ENCODE assay signal across 15 mouse cellular contexts in genomic region chr2:167596262-167596661, GRCm38 (mm10). TPM values are rescaled to one million over a fixed set of nuclear protein-coding genes. Genes with fewer than 3 reads are reported as not detected.
DNase-seq lines count a peak whose midpoint lies in the region; ATAC-seq and TF ChIP-seq lines count a peak whose summit lies in the region.
"Had no signal": no experiment of that assay in that cellular context is flagged by ENCODE, and none has a peak within 500 bp of the region (broad histone marks: within the 10 kb centered on the region; RNA-seq: fewer than 3 reads in every experiment).

No protein-coding gene starts in this region.

- no peaks in the 10 kb centered on the region for H3K36me3 ChIP-seq in heart, embryonic 13.5 days
- no peaks in the 10 kb centered on the region for H3K36me3 ChIP-seq in lung, embryonic 14.5 days (ENCODE audit: insufficient read depth)
- no peaks in the 10 kb centered on the region for H3K36me3 ChIP-seq in embryonic facial prominence, embryonic 11.5 days (replicated peaks; ENCODE audit: control insufficient read depth, insufficient read depth, low read depth, low read length)
- H3K36me3 ChIP-seq in limb, embryonic 15.5 days, result no peaks in the 10 kb centered on the region

- 0 out of 2 replicates have a peak, but pooled peaks cover 4% of the 10 kb centered on the region for H3K27me3 ChIP-seq in heart, embryonic 13.5 days (replicated peaks)
- H3K27me3 ChIP-seq in lung, embryonic 14.5 days (ENCODE audit: insufficient read depth, low read length), result no peaks in the 10 kb centered on the region
- H3K27me3 ChIP-seq in embryonic facial prominence, embryonic 11.5 days (ENCODE audit: control insufficient read depth, insufficient read depth, low read length), result no peaks in the 10 kb centered on the region
- no peaks in the 10 kb centered on the region for H3K27me3 ChIP-seq in limb, embryonic 15.5 days
- H3K27me3 ChIP-seq: CH12.LX had no signal

- no peak for TF ChIP-seq CTCF in lung, embryonic 14.5 days (IDR thresholded peaks at IDR 0.05; ENCODE audit: low read depth)
- no peak for TF ChIP-seq CTCF in lung, adult 2 months (IDR thresholded peaks at IDR 0.05; ENCODE audit: insufficient read depth, low read length)

- peaks cover 59% of the 10 kb centered on the region for H3K4me1 ChIP-seq in heart, embryonic 13.5 days
- peaks cover 50% of the 10 kb centered on the region for H3K4me1 ChIP-seq in lung, embryonic 14.5 days (ENCODE audit: insufficient read depth)
- H3K4me1 ChIP-seq in lung, adult 2 months (ENCODE audit: control insufficient read depth, insufficient read depth, low read length), result peaks cover 5% of the 10 kb centered on the region
- H3K4me1 ChIP-seq in embryonic facial prominence, embryonic 11.5 days (ENCODE audit: control insufficient read depth, insufficient read depth, low read length), result peaks cover 13% of the 10 kb centered on the region
- peaks cover 83% of the 10 kb centered on the region for H3K4me1 ChIP-seq in limb, embryonic 15.5 days

- no peak for ATAC-seq in heart, embryonic 13.5 days (ENCODE audit: extremely low read depth, insufficient number of reproducible peaks, low FRiP score, low TSS enrichment)
- ATAC-seq in lung, embryonic 14.5 days (ENCODE audit: insufficient read depth), result no peak
- ATAC-seq in embryonic facial prominence, embryonic 11.5 days (replicated peaks; ENCODE audit: insufficient number of reproducible peaks, low FRiP score, low TSS enrichment, low read depth), result peak; percentile 4; the same call in 1 of the 2 replicates
- no peak for ATAC-seq in limb, embryonic 15.5 days (ENCODE audit: insufficient number of reproducible peaks, low FRiP score, low TSS enrichment, low read depth)
- ATAC-seq: forebrain, embryonic 14.5 days; inflammation-experienced regulatory T-cells, adult 6 months had no signal

- peak overlapping the region; percentile 58; the same call in 1 of the 2 replicates for H3K9ac ChIP-seq in heart, embryonic 13.5 days
- peak overlapping the region; percentile 28 for H3K9ac ChIP-seq in lung, embryonic 14.5 days
- H3K9ac ChIP-seq in embryonic facial prominence, embryonic 11.5 days (replicated peaks; ENCODE audit: low read length), result peak overlapping the region; percentile 43
- no peak overlapping the region for H3K9ac ChIP-seq in limb, embryonic 15.5 days
- H3K9ac ChIP-seq: liver, embryonic 14.5 days had no signal

- H3K9me3 ChIP-seq in heart, embryonic 13.5 days, result no peaks in the 10 kb centered on the region
- H3K9me3 ChIP-seq in lung, embryonic 14.5 days (ENCODE audit: low read depth, low read length), result no peaks in the 10 kb centered on the region
- no peaks in the 10 kb centered on the region for H3K9me3 ChIP-seq in embryonic facial prominence, embryonic 11.5 days (replicated peaks; ENCODE audit: control insufficient read depth, low read length)
- H3K9me3 ChIP-seq in limb, embryonic 15.5 days, result no peaks in the 10 kb centered on the region

- DNase-seq in heart, postnatal 25 days (ENCODE audit: low spot score), result no peak
- DNase-seq in lung, embryonic 14.5 days, result no peak
- no peak for DNase-seq in lung, adult 2 months
- DNase-seq in embryonic facial prominence, embryonic 11.5 days (ENCODE audit: low spot score), result peak; percentile 64
- DNase-seq in natural killer cell, adult 2 months (ENCODE audit: low spot score in 2 of 2), result no peak
- DNase-seq in urinary bladder, postnatal 25 days (ENCODE audit: low spot score), result no peak
- DNase-seq: cerebellum, adult 2 months; right cerebral cortex, adult 18-20 months; thymus, postnatal 36 days had no signal

- H3K4me3 ChIP-seq in heart, embryonic 13.5 days, result no peak overlapping the region
- no peak overlapping the region for H3K4me3 ChIP-seq in lung, embryonic 14.5 days (ENCODE audit: low read depth, low read length)
- H3K4me3 ChIP-seq in lung, adult 2 months (replicated peaks; ENCODE audit: extremely low read depth, low read depth, low read length), result no peak overlapping the region
- H3K4me3 ChIP-seq in embryonic facial prominence, embryonic 11.5 days (ENCODE audit: low read depth, low read length), result no peak overlapping the region; the same call in 1 of the 2 replicates
- no peak overlapping the region for H3K4me3 ChIP-seq in limb, embryonic 15.5 days

- H3K4me2 ChIP-seq in heart, embryonic 13.5 days, result no peak overlapping the region
- peak overlapping the region; percentile 44 for H3K4me2 ChIP-seq in lung, embryonic 14.5 days
- no peak overlapping the region for H3K4me2 ChIP-seq in embryonic facial prominence, embryonic 11.5 days (ENCODE audit: low read depth, low read length)
- H3K4me2 ChIP-seq in limb, embryonic 15.5 days, result no peak overlapping the region; the same call in 1 of the 2 replicates

- H3K27ac ChIP-seq in heart, embryonic 13.5 days (replicated peaks), result peak overlapping the region; percentile 83
- peak overlapping the region; percentile 89 for H3K27ac ChIP-seq in lung, embryonic 14.5 days (ENCODE audit: low read depth)
- peak overlapping the region; percentile 95 for H3K27ac ChIP-seq in embryonic facial prominence, embryonic 11.5 days (replicated peaks; ENCODE audit: low read depth, low read length)
- peak overlapping the region; percentile 94 for H3K27ac ChIP-seq in limb, embryonic 15.5 days
- H3K27ac ChIP-seq: liver, embryonic 14.5 days had no signal

- TF ChIP-seq POLR2A in lung, adult 2 months (IDR thresholded peaks at IDR 0.05; ENCODE audit: borderline replicate concordance, extremely low read depth, low read depth, low read length), result no peak

- WGBS in heart, embryonic 13.5 days, result 43% methylated on average over 3 of the region's 4 CpGs
- 17% methylated on average over 4 of the region's 4 CpGs for WGBS in lung, embryonic 14.5 days
- WGBS in lung, adult 2 months, result 45% methylated on average over 4 of the region's 4 CpGs
- 2% methylated on average over 4 of the region's 4 CpGs for WGBS in embryonic facial prominence, embryonic 11.5 days
- 12% methylated on average over 3 of the region's 4 CpGs for WGBS in limb, embryonic 15.5 days

- intact Hi-C loops in heart, postnatal 25 days (cut with DNase I), result no loop called here

RNA-seq across cellular contexts. Expression of gene Ube2v1, which starts 35.6 kb away (rescaled TPM):
- polyA plus RNA-seq in heart, embryonic 13.5 days (2015; fragmentation: Nextera tagmentation; extraction: Ambion mirVana), result 216 and 229 TPM in 2 replicates
- 100 to 1,000 TPM in 1 of 2 experiments, 10 to 100 TPM in 1; 99.3 to 105 TPM for total RNA-seq in heart, postnatal 25 days (2021)
- polyA plus RNA-seq in lung, embryonic 14.5 days (2014; fragmentation: Nextera tagmentation; extraction: Ambion mirVana), result 275 and 293 TPM in 2 replicates
- polyA plus RNA-seq in lung, adult 2 months (2012; rRNA removed), result 102 and 135 TPM in 2 replicates
- 223 and 235 TPM in 2 replicates for polyA plus RNA-seq in embryonic facial prominence, embryonic 11.5 days (2014; fragmentation: Nextera tagmentation; extraction: Ambion mirVana)
- 289 and 315 TPM in 2 replicates for polyA plus RNA-seq in limb, embryonic 15.5 days (2015; fragmentation: Nextera tagmentation; extraction: Ambion mirVana)

RNA-seq across cellular contexts. Expression of gene Snai1, which starts 58.3 kb away (rescaled TPM):
- polyA plus RNA-seq in heart, embryonic 13.5 days (2015; fragmentation: Nextera tagmentation; extraction: Ambion mirVana), result 17.3 and 17.6 TPM in 2 replicates
- total RNA-seq in heart, postnatal 25 days (2021), result 1 to 10 TPM; 2.0 to 2.8 TPM
- polyA plus RNA-seq in lung, embryonic 14.5 days (2014; fragmentation: Nextera tagmentation; extraction: Ambion mirVana), result 152 and 162 TPM in 2 replicates
- polyA plus RNA-seq in lung, adult 2 months (2012; rRNA removed), result 70.8 and 85.0 TPM in 2 replicates
- 66.8 and 76.2 TPM in 2 replicates for polyA plus RNA-seq in embryonic facial prominence, embryonic 11.5 days (2014; fragmentation: Nextera tagmentation; extraction: Ambion mirVana)
- polyA plus RNA-seq in limb, embryonic 15.5 days (2015; fragmentation: Nextera tagmentation; extraction: Ambion mirVana), result 52.6 and 61.2 TPM in 2 replicates
- polyA plus RNA-seq: inflammation-experienced regulatory T-cells, adult 6 months had no signal
